Mouse (Mus musculus) lung, adult 2 months (tissue): ENCODE data around the gene Yipf3.

Experiments used
- CTCF ChIP-seq: fragments of 200-500 bp; IDR thresholded peaks from 2 replicates; pipeline ENCODE4 v1.5.1; 2011; ENCODE audit warnings: mild to moderate bottlenecking, low read length, control low read depth; ENCODE audit not compliant: insufficient read depth
- POLR2A ChIP-seq: fragments of 200-500 bp; IDR thresholded peaks from 2 replicates; pipeline ENCODE4 v1.6.1; 2011; ENCODE audit warnings: low read depth, mild to moderate bottlenecking, control low read depth, low read length, borderline replicate concordance; ENCODE audit errors: extremely low read depth

GRCm38 (mm10) chr17:46298220-46298913, 50.5 kb downstream of the Yipf3 start:
- TF ChIP-seq CTCF = peak; percentile 85
- no peak for TF ChIP-seq POLR2A
